13 mouse cellular contexts compared by ENCODE assay signal in genomic region chr8:105866364-105867029, GRCm38 (mm10). TPM values are rescaled to one million over a fixed set of nuclear protein-coding genes. Genes with fewer than 3 reads are reported as not detected.
DNase-seq lines count a peak whose midpoint lies in the region; ATAC-seq and TF ChIP-seq lines count a peak whose summit lies in the region.
"Had no signal": no experiment of that assay in that cellular context is flagged by ENCODE, and none has a peak within 500 bp of the region (broad histone marks: within the 10 kb centered on the region; RNA-seq: fewer than 3 reads in every experiment).

No protein-coding gene starts in this region.

- peaks cover 10% of the 10 kb centered on the region for H3K4me1 ChIP-seq in forebrain, postnatal 0 days (ENCODE audit: insufficient read depth)
- H3K4me1 ChIP-seq in forebrain, embryonic 16.5 days (replicated peaks; ENCODE audit: control insufficient read depth, insufficient read depth, low read length): peaks cover 18% of the 10 kb centered on the region
- peaks cover 1% of the 10 kb centered on the region; the same call in 1 of the 2 replicates for H3K4me1 ChIP-seq in cortical plate, adult 2 months (ENCODE audit: control insufficient read depth, insufficient read depth, low read length)

- H3K4me2 ChIP-seq in forebrain, postnatal 0 days (ENCODE audit: low read depth): no peak overlapping the region
- H3K4me2 ChIP-seq in forebrain, embryonic 16.5 days (ENCODE audit: low read length): no peak overlapping the region
- H3K4me2 ChIP-seq: embryonic facial prominence, embryonic 13.5 days had no signal

- peak; percentile 56 for TF ChIP-seq CTCF in forebrain, postnatal 0 days (IDR thresholded peaks at IDR 0.05; ENCODE audit: low read depth)
- TF ChIP-seq CTCF in cortical plate, adult 2 months (IDR thresholded peaks at IDR 0.05; ENCODE audit: extremely low read depth, insufficient read depth, low read length): 0 out of 2 replicates have a peak, but pooled peaks have one; percentile 2

- WGBS in forebrain, postnatal 0 days: 84% methylated on average over 6 of the region's 6 CpGs
- WGBS in forebrain, embryonic 16.5 days: 87% methylated on average over 6 of the region's 6 CpGs

- no peak overlapping the region for H3K9ac ChIP-seq in forebrain, postnatal 0 days
- H3K9ac ChIP-seq in forebrain, embryonic 16.5 days (replicated peaks; ENCODE audit: low read depth, low read length): no peak overlapping the region
- H3K9ac ChIP-seq: embryonic facial prominence, embryonic 13.5 days had no signal

- H3K27ac ChIP-seq in forebrain, postnatal 0 days (ENCODE audit: low read depth, low read length): no peak overlapping the region
- no peak overlapping the region for H3K27ac ChIP-seq in forebrain, embryonic 16.5 days (ENCODE audit: low read length)
- no peak overlapping the region for H3K27ac ChIP-seq in cortical plate, adult 2 months (ENCODE audit: insufficient read depth, low read length)
- H3K27ac ChIP-seq: embryonic facial prominence, embryonic 13.5 days had no signal

- no peaks in the 10 kb centered on the region for H3K9me3 ChIP-seq in forebrain, postnatal 0 days (ENCODE audit: low read length)
- no peaks in the 10 kb centered on the region for H3K9me3 ChIP-seq in forebrain, embryonic 16.5 days (ENCODE audit: control insufficient read depth, low read length)
- H3K9me3 ChIP-seq: embryonic facial prominence, embryonic 13.5 days had no signal

- no peak for TF ChIP-seq POLR2A in cortical plate, adult 2 months (IDR thresholded peaks at IDR 0.05; ENCODE audit: extremely low read depth, insufficient read depth, low read length)

- no peaks in the 10 kb centered on the region for H3K27me3 ChIP-seq in forebrain, postnatal 0 days (ENCODE audit: insufficient read depth, low read length)
- H3K27me3 ChIP-seq in forebrain, embryonic 16.5 days (replicated peaks; ENCODE audit: control insufficient read depth, insufficient read depth, low read length): no peaks in the 10 kb centered on the region
- no peaks in the 10 kb centered on the region for H3K27me3 ChIP-seq in splenic B cell, adult 2 months (ENCODE audit: control insufficient read depth, insufficient read depth, low read length, poor library complexity, severe bottlenecking)
- H3K27me3 ChIP-seq: embryonic facial prominence, embryonic 13.5 days had no signal

- peaks cover 34% of the 10 kb centered on the region for H3K36me3 ChIP-seq in forebrain, postnatal 0 days (ENCODE audit: insufficient read depth)
- H3K36me3 ChIP-seq in forebrain, embryonic 16.5 days (ENCODE audit: control insufficient read depth, insufficient read depth): peaks cover 12% of the 10 kb centered on the region
- H3K36me3 ChIP-seq in splenic B cell, adult 2 months (ENCODE audit: control insufficient read depth, insufficient read depth, low read length, poor library complexity, severe bottlenecking): no peaks in the 10 kb centered on the region

- DNase-seq in forebrain, postnatal 0 days: no peak
- peak; percentile 32 for DNase-seq in retina, embryonic 14.5 days (ENCODE audit: low spot score)
- no peak for DNase-seq in retina, postnatal 1 day
- DNase-seq in splenic B cell, adult 2 months (ENCODE audit: low read depth, low spot score): peak; percentile 37
- DNase-seq: lung, postnatal 14 days; right cerebral cortex, adult 18-20 months had no signal

- H3K4me3 ChIP-seq in forebrain, postnatal 0 days (ENCODE audit: low read depth, low read length): no peak overlapping the region
- H3K4me3 ChIP-seq in forebrain, embryonic 16.5 days (replicated peaks; ENCODE audit: low read length): no peak overlapping the region
- H3K4me3 ChIP-seq in cortical plate, adult 2 months (ENCODE audit: insufficient read depth, low read length): no peak overlapping the region
- H3K4me3 ChIP-seq: embryonic facial prominence, embryonic 13.5 days; myocyte had no signal

- no peak for ATAC-seq in forebrain, postnatal 0 days
- ATAC-seq in forebrain, embryonic 16.5 days: no peak
- ATAC-seq in megakaryocyte-erythroid progenitor cell, adult 5-6 weeks (replicated peaks; ENCODE audit: low FRiP score, low TSS enrichment, poor library complexity, severe bottlenecking): no peak
- ATAC-seq in erythroblast, adult 5-6 weeks (replicated peaks; ENCODE audit: low FRiP score, poor library complexity, severe bottlenecking): no peak
- ATAC-seq: hindbrain, embryonic 16.5 days had no signal

RNA-seq across cellular contexts. Expression of gene Nutf2, which starts 6.1 kb away (rescaled TPM):
- 70.4 and 89.5 TPM in 2 replicates for total RNA-seq in forebrain, postnatal 0 days (2014; rRNA removed)
- polyA plus RNA-seq in forebrain, postnatal 0 days (2015; fragmentation: Nextera tagmentation; extraction: Ambion mirVana): 142 and 146 TPM in 2 replicates
- polyA plus RNA-seq in forebrain, embryonic 16.5 days (2015; fragmentation: Nextera tagmentation; extraction: Ambion mirVana): 172 and 176 TPM in 2 replicates
- polyA plus RNA-seq in cortical plate, adult 2 months (2012; rRNA removed): 85.1 and 86.1 TPM in 2 replicates
- 174 and 237 TPM in 2 replicates for total RNA-seq in megakaryocyte-erythroid progenitor cell, adult 5-6 weeks (2014; fragmentation: Nextera tagmentation)
- total RNA-seq in megakaryocyte-erythroid progenitor cell, adult 5-6 weeks (2017): 29.3 and 101 TPM in 2 replicates
- total RNA-seq in erythroblast, adult 5-6 weeks (2015; ENCODE audit: low replicate concordance): 48.1 and 55.3 TPM in 2 replicates
- 5.7 and 8.9 TPM in 2 replicates for total RNA-seq in erythroblast, adult 5-6 weeks (2017; ENCODE audit: low replicate concordance)

RNA-seq across cellular contexts. Expression of gene Thap11, which starts 11.6 kb away (rescaled TPM):
- 60.4 and 81.9 TPM in 2 replicates for total RNA-seq in forebrain, postnatal 0 days (2014; rRNA removed)
- polyA plus RNA-seq in forebrain, postnatal 0 days (2015; fragmentation: Nextera tagmentation; extraction: Ambion mirVana): 48.6 and 57.2 TPM in 2 replicates
- polyA plus RNA-seq in forebrain, embryonic 16.5 days (2015; fragmentation: Nextera tagmentation; extraction: Ambion mirVana): 63.8 and 69.2 TPM in 2 replicates
- 48.0 and 49.7 TPM in 2 replicates for polyA plus RNA-seq in cortical plate, adult 2 months (2012; rRNA removed)
- total RNA-seq in megakaryocyte-erythroid progenitor cell, adult 5-6 weeks (2014; fragmentation: Nextera tagmentation): 24.4 and 27.1 TPM in 2 replicates
- total RNA-seq in megakaryocyte-erythroid progenitor cell, adult 5-6 weeks (2017): 18.5 and 33.4 TPM in 2 replicates
- total RNA-seq in erythroblast, adult 5-6 weeks (2015; ENCODE audit: low replicate concordance): 6.3 and 16.3 TPM in 2 replicates
- 7.1 and 8.3 TPM in 2 replicates for total RNA-seq in erythroblast, adult 5-6 weeks (2017; ENCODE audit: low replicate concordance)

RNA-seq across cellular contexts. Expression of gene Cenpt, which starts 13.4 kb away (rescaled TPM):
- 42.4 and 44.7 TPM in 2 replicates for total RNA-seq in forebrain, postnatal 0 days (2014; rRNA removed)
- polyA plus RNA-seq in forebrain, postnatal 0 days (2015; fragmentation: Nextera tagmentation; extraction: Ambion mirVana): 39.0 and 42.8 TPM in 2 replicates
- polyA plus RNA-seq in forebrain, embryonic 16.5 days (2015; fragmentation: Nextera tagmentation; extraction: Ambion mirVana): 66.0 and 69.8 TPM in 2 replicates
- polyA plus RNA-seq in cortical plate, adult 2 months (2012; rRNA removed): 33.2 and 33.6 TPM in 2 replicates
- total RNA-seq in megakaryocyte-erythroid progenitor cell, adult 5-6 weeks (2014; fragmentation: Nextera tagmentation): 32.0 and 47.6 TPM in 2 replicates
- total RNA-seq in megakaryocyte-erythroid progenitor cell, adult 5-6 weeks (2017): 14.2 and 20.0 TPM in 2 replicates
- 13.1 and 15.9 TPM in 2 replicates for total RNA-seq in erythroblast, adult 5-6 weeks (2015; ENCODE audit: low replicate concordance)
- total RNA-seq in erythroblast, adult 5-6 weeks (2017; ENCODE audit: low replicate concordance): 9.6 and 11.3 TPM in 2 replicates

RNA-seq across cellular contexts. Expression of gene Edc4, which starts 14.2 kb away (rescaled TPM):
- 85.3 and 96.7 TPM in 2 replicates for total RNA-seq in forebrain, postnatal 0 days (2014; rRNA removed)
- 36.1 and 41.7 TPM in 2 replicates for polyA plus RNA-seq in forebrain, postnatal 0 days (2015; fragmentation: Nextera tagmentation; extraction: Ambion mirVana)
- polyA plus RNA-seq in forebrain, embryonic 16.5 days (2015; fragmentation: Nextera tagmentation; extraction: Ambion mirVana): 59.8 and 65.1 TPM in 2 replicates
- 71.3 and 74.7 TPM in 2 replicates for polyA plus RNA-seq in cortical plate, adult 2 months (2012; rRNA removed)
- 45.9 and 46.3 TPM in 2 replicates for total RNA-seq in megakaryocyte-erythroid progenitor cell, adult 5-6 weeks (2014; fragmentation: Nextera tagmentation)
- 25.9 and 38.4 TPM in 2 replicates for total RNA-seq in megakaryocyte-erythroid progenitor cell, adult 5-6 weeks (2017)
- 4.0 and 9.2 TPM in 2 replicates for total RNA-seq in erythroblast, adult 5-6 weeks (2015; ENCODE audit: low replicate concordance)
- 12.4 and 17.6 TPM in 2 replicates for total RNA-seq in erythroblast, adult 5-6 weeks (2017; ENCODE audit: low replicate concordance)

RNA-seq across cellular contexts. Expression of gene Nrn1l, which starts 26.9 kb away (rescaled TPM):
- total RNA-seq in forebrain, postnatal 0 days (2014; rRNA removed): 0.92 TPM in 1 of 2 replicates, not detected in the other
- polyA plus RNA-seq in forebrain, postnatal 0 days (2015; fragmentation: Nextera tagmentation; extraction: Ambion mirVana): 0.36 and 1.2 TPM in 2 replicates
- polyA plus RNA-seq in forebrain, embryonic 16.5 days (2015; fragmentation: Nextera tagmentation; extraction: Ambion mirVana): 0.51 and 0.73 TPM in 2 replicates
- polyA plus RNA-seq in cortical plate, adult 2 months (2012; rRNA removed): 7.9 and 8.5 TPM in 2 replicates
- total RNA-seq in megakaryocyte-erythroid progenitor cell, adult 5-6 weeks (2014; fragmentation: Nextera tagmentation): 2.0 and 3.3 TPM in 2 replicates
- total RNA-seq in megakaryocyte-erythroid progenitor cell, adult 5-6 weeks (2017): not detected in 2 replicates
- total RNA-seq in erythroblast, adult 5-6 weeks (2015; ENCODE audit: low replicate concordance): not detected in 2 replicates
- not detected in 2 replicates for total RNA-seq in erythroblast, adult 5-6 weeks (2017; ENCODE audit: low replicate concordance)

Comparison
In these comparisons a context has a peak if more than half of its experiments do, and no peak if none do; other contexts are left out.
1. DNase-seq: peak in retina, embryonic 14.5 days (single experiment) and splenic B cell, adult 2 months (single experiment); none in forebrain, postnatal 0 days (single experiment) and retina, postnatal 1 day (single experiment).